Comparison of ENCODE assay signal across 8 mouse cellular contexts in genomic region chr3:95987386-95988110, GRCm38 (mm10). TPM values are rescaled to one million over a fixed set of nuclear protein-coding genes. Genes with fewer than 3 reads are reported as not detected.
DNase-seq lines count a peak whose midpoint lies in the region; ATAC-seq lines count a peak whose summit lies in the region.

No protein-coding gene starts in this region.

- ATAC-seq in neural tube, embryonic 15.5 days (ENCODE audit: low FRiP score) = no peak
- ATAC-seq in cerebellum, adult (ENCODE audit: insufficient number of reproducible peaks, low FRiP score, low TSS enrichment) = no peak

- no peak overlapping the region for H3K4me3 ChIP-seq in neural tube, embryonic 15.5 days (replicated peaks)

- H3K4me2 ChIP-seq in neural tube, embryonic 15.5 days = no peak overlapping the region

- peaks cover 33% of the 10 kb centered on the region for H3K4me1 ChIP-seq in neural tube, embryonic 15.5 days

- peaks cover 53% of the 10 kb centered on the region for H3K36me3 ChIP-seq in neural tube, embryonic 15.5 days

- 86% methylated on average over 6 of the region's 6 CpGs for WGBS in neural tube, embryonic 15.5 days

- 0 out of 2 replicates have a peak overlapping the region, but pooled peaks have one; percentile 28 for H3K27ac ChIP-seq in neural tube, embryonic 15.5 days (replicated peaks)

- H3K9ac ChIP-seq in neural tube, embryonic 15.5 days (replicated peaks) = no peak overlapping the region

- intact Hi-C loops in heart, postnatal 25 days (cut with DNase I) = no loop called here

- no peaks in the 10 kb centered on the region for H3K27me3 ChIP-seq in neural tube, embryonic 15.5 days (replicated peaks)

- peak; percentile 69 for DNase-seq in layer of hippocampus, adult 11-12 months (ENCODE audit: low spot score)
- DNase-seq in layer of hippocampus, adult 18-20 months (ENCODE audit: low spot score in 2 of 2) = no peak
- DNase-seq in brain, adult 2 months (ENCODE audit: low read depth, low spot score) = peak; percentile 59
- DNase-seq in heart, postnatal 25 days (ENCODE audit: low spot score) = peak; percentile 6
- no peak for DNase-seq in right cerebral cortex, postnatal 14 days
- no peak for DNase-seq in layer of hippocampus, postnatal 25 days (ENCODE audit: extremely low spot score in 1 of 2, low spot score in 1 of 2)

- no peaks in the 10 kb centered on the region for H3K9me3 ChIP-seq in neural tube, embryonic 15.5 days (replicated peaks)

RNA-seq across cellular contexts. Expression of gene Plekho1, which starts 8.3 kb away (rescaled TPM):
- total RNA-seq in layer of hippocampus, adult 18-20 months (2021) = 10 to 100 TPM; 40.5 to 42.5 TPM
- 10 to 100 TPM; 76.4 to 89.1 TPM for total RNA-seq in heart, postnatal 25 days (2021)
- 46.7 and 48.6 TPM in 2 replicates for polyA plus RNA-seq in neural tube, embryonic 15.5 days (2015; fragmentation: Nextera tagmentation; extraction: Ambion mirVana)
- total RNA-seq in layer of hippocampus, postnatal 25 days (2021) = 10 to 100 TPM; 37.0 to 41.3 TPM

RNA-seq across cellular contexts. Expression of gene Anp32e, which starts 58.5 kb away (rescaled TPM):
- 10 to 100 TPM; 88.3 to 89.6 TPM for total RNA-seq in layer of hippocampus, adult 18-20 months (2021)
- total RNA-seq in heart, postnatal 25 days (2021) = 10 to 100 TPM; 74.2 to 92.2 TPM
- polyA plus RNA-seq in neural tube, embryonic 15.5 days (2015; fragmentation: Nextera tagmentation; extraction: Ambion mirVana) = 99.6 and 157 TPM in 2 replicates
- total RNA-seq in layer of hippocampus, postnatal 25 days (2021) = 10 to 100 TPM; 73.8 to 73.9 TPM

Comparison
In these comparisons a context has a peak if more than half of its experiments do, and no peak if none do; other contexts are left out.
1. DNase-seq: peak in layer of hippocampus, adult 11-12 months (single experiment), brain, adult 2 months (single experiment) and heart, postnatal 25 days (single experiment); none in layer of hippocampus, adult 18-20 months (0 of 2), right cerebral cortex, postnatal 14 days (single experiment) and layer of hippocampus, postnatal 25 days (0 of 2).